Mouse (Mus musculus) CH12.LX (cell line): ENCODE measurements around the gene Ablim1. TPM values are rescaled to one million over a fixed set of nuclear protein-coding genes. Genes with fewer than 3 reads are reported as not detected.

Experiments
- DNase-seq: peaks from one replicate; pipeline ENCODE4 v3.0.0-alpha.2; 2013; ENCODE audit errors: extremely low read depth
- H3K27ac ChIP-seq: 2 replicates; pipeline ENCODE4 v1.5.1; 2012; ENCODE audit warnings: low read depth, mild to moderate bottlenecking, control low read depth, moderate library complexity; ENCODE audit not compliant: insufficient read depth
- H3K27me3 ChIP-seq: replicated peaks from 2 replicates; pipeline ENCODE3; 2012; ENCODE audit warnings: inconsistent platforms
- H3K36me3 ChIP-seq, 2 experiments: replicated peaks in 1 of 2; 2 replicates each; pipeline versions ENCODE3 to v1.6.1; 2012; ENCODE audit warnings: inconsistent platforms in 1 of 2, low read length in 1 of 2, mild to moderate bottlenecking in 1 of 2, mixed read lengths in 1 of 2, moderate library complexity in 1 of 2; ENCODE audit not compliant: control insufficient read depth in 1 of 2, insufficient read depth in 1 of 2
- H3K4me1 ChIP-seq, 2 experiments: 2 replicates each; pipeline ENCODE4 v1.6.1; 2012; ENCODE audit warnings: inconsistent platforms in 1 of 2, moderate library complexity in 1 of 2; ENCODE audit not compliant: insufficient read depth in 2 of 2, control insufficient read depth in 1 of 2
- H3K4me2 ChIP-seq: 2 replicates; pipeline ENCODE4 v1.6.1; 2012; ENCODE audit warnings: low read depth, mild to moderate bottlenecking, control low read depth; ENCODE audit not compliant: poor library complexity, insufficient read depth, severe bottlenecking
- H3K4me3 ChIP-seq, 3 experiments: fragments of 150-350 bp in 1 of 3; sonication (generic) in 1 of 3; replicated peaks in 1 of 3; 2 replicates each; pipeline versions ENCODE3 to v1.5.1; 2011 to 2012; ENCODE audit warnings: low read depth in 2 of 3, low read length in 2 of 3, mild to moderate bottlenecking in 2 of 3, moderate library complexity in 2 of 3, control low read depth in 1 of 3, improper control_type of control experiment in 1 of 3, inconsistent platforms in 1 of 3, mixed read lengths in 1 of 3; ENCODE audit not compliant: poor library complexity in 1 of 3
- H3K79me2 ChIP-seq: replicated peaks from 2 replicates; pipeline ENCODE4 v1.6.1; 2012; ENCODE audit warnings: mild to moderate bottlenecking, moderate library complexity; ENCODE audit not compliant: control insufficient read depth, poor library complexity, insufficient read depth, severe bottlenecking; ENCODE audit errors: extremely low read depth
- H3K9ac ChIP-seq: 2 replicates; pipeline ENCODE4 v1.6.1; 2012; ENCODE audit warnings: low read depth, mild to moderate bottlenecking, control low read depth, moderate library complexity; ENCODE audit not compliant: insufficient read depth
- H3K9me3 ChIP-seq: replicated peaks from 2 replicates; pipeline ENCODE3; 2012; ENCODE audit warnings: low read length, inconsistent platforms, mixed read lengths
- CHD1 ChIP-seq: IDR thresholded peaks from 2 replicates; pipeline ENCODE4 v1.6.1; 2012; ENCODE audit warnings: low read depth, low read length, improper control_type of control experiment, inconsistent platforms
- CHD2 ChIP-seq: IDR thresholded peaks from 2 replicates; pipeline ENCODE4 v1.6.1; 2011; ENCODE audit warnings: low read length, improper control_type of control experiment
- E2F4 ChIP-seq: IDR thresholded peaks from 2 replicates; pipeline ENCODE4 v1.6.1; 2011; ENCODE audit warnings: low read depth, low read length, improper control_type of control experiment; ENCODE audit not compliant: insufficient replicate concordance
- EP300 ChIP-seq: IDR thresholded peaks from 2 replicates; pipeline ENCODE4 v1.6.1; 2011; ENCODE audit warnings: low read length, improper control_type of control experiment
- GABPA ChIP-seq: IDR thresholded peaks from 2 replicates; pipeline ENCODE4 v1.6.1; 2012; ENCODE audit warnings: low read depth, low read length, improper control_type of control experiment, inconsistent platforms; ENCODE audit not compliant: insufficient replicate concordance
- IRF4 ChIP-seq: IDR thresholded peaks from 2 replicates; pipeline ENCODE4 v1.6.1; 2014; ENCODE audit warnings: low read depth, mild to moderate bottlenecking, inconsistent platforms, low read length, improper control_type of control experiment
- JUND ChIP-seq: conservative IDR thresholded peaks from 2 replicates; pipeline ENCODE4 v1.6.1; 2011; ENCODE audit warnings: low read depth, low read length, improper control_type of control experiment
- MEF2A ChIP-seq: IDR thresholded peaks from 2 replicates; pipeline ENCODE4 v1.6.1; 2014; ENCODE audit warnings: low read depth, mild to moderate bottlenecking, inconsistent platforms, low read length, improper control_type of control experiment, borderline replicate concordance
- NELFE ChIP-seq: IDR thresholded peaks from 2 replicates; pipeline ENCODE4 v1.6.1; 2011; ENCODE audit warnings: low read depth, low read length, improper control_type of control experiment
- PAX5 ChIP-seq: IDR thresholded peaks from 2 replicates; pipeline ENCODE4 v1.6.1; 2012; ENCODE audit warnings: low read length, inconsistent platforms, mixed read lengths
- POLR2A ChIP-seq: IDR thresholded peaks from 2 replicates; pipeline ENCODE4 v1.6.1; 2011; ENCODE audit warnings: low read depth, mild to moderate bottlenecking, improper control_type of control experiment, low read length
- POLR2AphosphoS2 ChIP-seq: IDR thresholded peaks from 2 replicates; pipeline ENCODE4 v1.6.1; 2011; ENCODE audit warnings: low read depth, low read length, improper control_type of control experiment
- RAD21 ChIP-seq: IDR thresholded peaks from 2 replicates; pipeline ENCODE4 v1.6.1; 2011; ENCODE audit warnings: low read depth, mild to moderate bottlenecking, low read length, improper control_type of control experiment, moderate library complexity
- RCOR1 ChIP-seq: conservative IDR thresholded peaks from 2 replicates; pipeline ENCODE4 v1.6.1; 2012; ENCODE audit warnings: low read depth, mild to moderate bottlenecking, inconsistent platforms, low read length, improper control_type of control experiment
- SMC3 ChIP-seq: IDR thresholded peaks from 2 replicates; pipeline ENCODE4 v1.6.1; 2011; ENCODE audit warnings: low read depth, low read length, improper control_type of control experiment
- TBP ChIP-seq: conservative IDR thresholded peaks from 2 replicates; pipeline ENCODE4 v1.6.1; 2011; ENCODE audit warnings: low read depth, low read length, improper control_type of control experiment
- TCF12 ChIP-seq: IDR thresholded peaks from 2 replicates; pipeline ENCODE4 v1.6.1; 2014; ENCODE audit warnings: low read depth, mild to moderate bottlenecking, inconsistent platforms, low read length, improper control_type of control experiment
- USF2 ChIP-seq: conservative IDR thresholded peaks from 2 replicates; pipeline ENCODE4 v1.6.1; 2011; ENCODE audit warnings: low read depth, low read length, improper control_type of control experiment
- ZMIZ1 ChIP-seq: IDR thresholded peaks from 2 replicates; pipeline ENCODE4 v1.6.1; 2012; ENCODE audit warnings: low read depth, mild to moderate bottlenecking, inconsistent platforms, low read length, improper control_type of control experiment
- ZNF384 ChIP-seq: IDR thresholded peaks from 2 replicates; pipeline ENCODE4 v1.6.1; 2012; ENCODE audit warnings: low read depth, low read length, improper control_type of control experiment, inconsistent platforms
- dilution Hi-C: fragments of 300-500 bp; cut with MboI; formaldehyde crosslinking; loops from 2 replicates; pipeline ENCODE4 v1.14.3; 2020; ENCODE audit warnings: low sequenced_read_pairs; ENCODE audit not compliant: extremely low pct_unique_long_range_greater_than_20kb, extremely low pct_ligation_motif_present
- in situ Hi-C: fragments of 300-500 bp; cut with MboI; formaldehyde crosslinking; loops from 3 replicates; pipeline ENCODE4 v1.14.3; 2019; ENCODE audit warnings: low sequenced_read_pairs, low pct_ligation_motif_present, low pct_unique_long_range_greater_than_20kb, mixed read lengths
- polyA plus RNA-seq: library from polyadenylated mRNA; unstranded; fragments of >175 nt; gene quantifications from 2 replicates; pipeline ENCODE4 v1.2.1, GENCODE M21; 2012; ENCODE audit warnings: low read depth; ENCODE audit not compliant: insufficient read length
- total RNA-seq, 2 experiments: library from RNA; depleted of rRNA; stranded (reverse); fragments of 300-350 nt in 1 of 2; fragments of >200 nt in 1 of 2; gene quantifications; 2 replicates each; pipeline ENCODE4 v1.2.3; 2012 to 2014

Gene Ablim1
- total and polyA plus RNA-seq, 3 experiments: 0.85 to 2.4 (median 2.0) TPM

DNA sequence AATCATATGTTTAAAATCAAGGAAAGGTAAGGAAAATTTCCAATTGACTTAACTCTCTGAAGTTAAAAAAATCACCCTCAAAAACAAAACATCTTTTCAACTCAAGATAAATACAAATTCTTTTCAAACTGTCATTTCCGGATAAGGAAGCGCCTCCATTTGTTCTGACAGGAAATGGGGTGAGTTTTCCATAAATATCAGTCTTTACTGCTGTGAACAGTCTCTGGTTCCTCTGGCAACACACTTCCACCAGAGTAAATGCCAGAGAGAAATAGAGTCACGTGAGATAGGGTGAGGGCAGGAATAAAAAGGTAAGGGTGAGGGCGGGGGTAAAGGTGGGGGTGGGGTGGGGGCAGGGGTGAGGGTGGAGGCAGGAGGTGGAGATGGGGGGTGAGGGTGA, 189.8 kb downstream of the Ablim1 start:
- H3K4me2 ChIP-seq: no peak overlapping the region
- H3K27me3 ChIP-seq: no peaks in the 10 kb centered on the region
- dilution Hi-C loops: no loop called here
- H3K36me3 ChIP-seq: no peaks in the 10 kb centered on the region
- in situ Hi-C loops: no loop called here
- H3K9me3 ChIP-seq: no peaks in the 10 kb centered on the region
- no peak overlapping the region for H3K27ac ChIP-seq
- no peak for DNase-seq
- H3K79me2 ChIP-seq: no peaks in the 10 kb centered on the region
- H3K4me1 ChIP-seq: peaks cover 5 to 27% of the 10 kb centered on the region in 2 experiments
- H3K9ac ChIP-seq: no peak overlapping the region
- no peak overlapping the region for H3K4me3 ChIP-seq
- TF ChIP-seq TBP (no peak), CHD2 (no peak), NELFE (no peak), RAD21 (no peak), SMC3 (no peak), RCOR1 (no peak), POLR2A (no peak), EP300 (no peak), PAX5 (no peak), ZMIZ1 (no peak), CHD1 (no peak), TCF12 (no peak), JUND (no peak), GABPA (no peak), POLR2AphosphoS2 (no peak)

- H3K79me2 ChIP-seq: no peaks in the 10 kb centered on the region
Observed at GRCm38 (mm10) chr19:57124138-57124519, 190.6 kb downstream of the Ablim1 start.

More at GRCm38 (mm10) chr19:57124138-57124519, 190.6 kb downstream of the Ablim1 start:
- Histone ChIP-seq H3K9me3 (no peaks in the 10 kb centered on the region), H3K4me3 (no peak overlapping the region), H3K9ac (no peak overlapping the region), H3K4me1 (peaks cover 8 to 33% of the 10 kb centered on the region in 2 experiments), H3K27me3 (no peaks in the 10 kb centered on the region), H3K36me3 (no peaks in the 10 kb centered on the region), H3K27ac (no peak overlapping the region), H3K4me2 (no peak overlapping the region)
- in situ Hi-C loops: no loop called here
- DNase-seq: no peak
- dilution Hi-C loops: no loop called here
- TF ChIP-seq SMC3 (no peak), POLR2A (no peak), E2F4 (no peak), MEF2A (no peak), IRF4 (no peak), ZNF384 (no peak), JUND (no peak), ZMIZ1 (no peak), EP300 (no peak), TBP (no peak), NELFE (no peak), USF2 (no peak), CHD1 (no peak)
